Mouse (Mus musculus) testis, adult 2 months (tissue): ENCODE data around the gene Tnrc6a.

Experiments used
- CTCF ChIP-seq: fragments of 200-500 bp; IDR thresholded peaks from 2 replicates; pipeline ENCODE4 v1.5.1; 2012; ENCODE audit warnings: low read depth, mild to moderate bottlenecking, inconsistent platforms, low read length, moderate library complexity; ENCODE audit not compliant: control insufficient read depth, insufficient read depth, insufficient replicate concordance
- POLR2A ChIP-seq: fragments of 200-500 bp; IDR thresholded peaks from 2 replicates; pipeline ENCODE4 v1.6.1; 2012; ENCODE audit warnings: low read depth, mild to moderate bottlenecking, inconsistent platforms, low read length, moderate library complexity; ENCODE audit not compliant: control insufficient read depth

DNA sequence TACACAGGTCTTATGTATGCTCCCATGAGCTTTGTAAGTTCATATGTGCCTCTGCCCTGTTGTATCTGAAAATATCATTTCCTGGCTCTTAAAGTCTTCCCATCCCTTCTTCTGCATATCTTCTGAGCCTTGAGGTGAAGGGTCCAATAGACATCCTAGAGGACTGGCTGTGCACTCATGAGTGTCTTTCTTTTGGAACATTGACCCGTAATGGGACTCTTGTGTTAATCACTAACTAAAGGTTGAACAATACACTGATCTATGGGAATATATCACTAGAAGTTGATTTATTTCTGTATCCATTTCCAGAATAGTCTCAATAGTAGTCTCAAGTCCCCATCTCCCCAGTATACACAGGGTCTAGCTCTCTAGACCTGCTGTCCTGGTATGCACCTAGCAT, 61.2 kb downstream of the Tnrc6a start:
- TF ChIP-seq POLR2A (no peak), CTCF (no peak)
